Mouse (Mus musculus): ENCODE results near the gene Stx2.

Stx2 gene

DNA sequence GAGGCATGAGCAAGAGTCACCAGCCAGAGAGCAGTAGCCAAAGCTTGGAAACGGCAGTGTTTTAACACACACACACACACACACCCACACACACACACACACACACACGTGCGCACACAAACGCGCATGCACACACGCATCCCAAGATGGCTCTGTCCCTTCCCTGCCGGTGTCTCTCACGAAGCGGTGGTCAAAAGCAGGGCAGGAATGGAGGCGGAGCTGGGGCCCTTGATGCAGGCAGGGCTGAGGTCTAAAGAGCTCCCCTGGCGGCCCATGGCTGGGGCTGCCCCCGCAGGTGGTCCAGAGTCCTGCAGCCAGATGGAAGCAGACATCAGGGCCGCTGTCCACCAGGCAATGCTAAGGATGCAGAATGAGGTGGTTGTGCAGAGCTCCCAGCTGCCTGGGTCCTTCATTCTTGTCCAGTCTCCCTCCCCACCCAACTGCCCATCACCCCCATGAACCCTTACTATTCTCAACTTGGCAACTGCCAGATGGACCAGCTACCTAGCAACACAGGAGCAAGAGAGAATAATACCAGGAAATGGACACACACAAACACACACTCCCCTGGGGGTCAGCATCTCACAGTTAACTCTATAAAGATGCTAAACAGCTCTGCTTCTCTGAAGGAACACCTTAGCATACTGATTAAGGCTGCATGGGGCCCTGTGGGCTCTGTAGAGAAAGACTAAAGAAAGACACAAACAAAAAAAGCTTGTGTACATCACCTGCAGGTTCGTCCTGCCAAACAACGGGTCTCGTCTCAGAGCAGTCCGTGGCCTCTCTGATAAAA, 54.9 kb downstream of the Stx2 start, which contains the start of gene Rimbp2:
Rimbp2 (minus strand) TSS at position 209 of the 793 bp plus-strand sequence.
- DNase-seq (ENCODE audit: extremely low read depth, low read depth, low spot score), result no peak

DNA sequence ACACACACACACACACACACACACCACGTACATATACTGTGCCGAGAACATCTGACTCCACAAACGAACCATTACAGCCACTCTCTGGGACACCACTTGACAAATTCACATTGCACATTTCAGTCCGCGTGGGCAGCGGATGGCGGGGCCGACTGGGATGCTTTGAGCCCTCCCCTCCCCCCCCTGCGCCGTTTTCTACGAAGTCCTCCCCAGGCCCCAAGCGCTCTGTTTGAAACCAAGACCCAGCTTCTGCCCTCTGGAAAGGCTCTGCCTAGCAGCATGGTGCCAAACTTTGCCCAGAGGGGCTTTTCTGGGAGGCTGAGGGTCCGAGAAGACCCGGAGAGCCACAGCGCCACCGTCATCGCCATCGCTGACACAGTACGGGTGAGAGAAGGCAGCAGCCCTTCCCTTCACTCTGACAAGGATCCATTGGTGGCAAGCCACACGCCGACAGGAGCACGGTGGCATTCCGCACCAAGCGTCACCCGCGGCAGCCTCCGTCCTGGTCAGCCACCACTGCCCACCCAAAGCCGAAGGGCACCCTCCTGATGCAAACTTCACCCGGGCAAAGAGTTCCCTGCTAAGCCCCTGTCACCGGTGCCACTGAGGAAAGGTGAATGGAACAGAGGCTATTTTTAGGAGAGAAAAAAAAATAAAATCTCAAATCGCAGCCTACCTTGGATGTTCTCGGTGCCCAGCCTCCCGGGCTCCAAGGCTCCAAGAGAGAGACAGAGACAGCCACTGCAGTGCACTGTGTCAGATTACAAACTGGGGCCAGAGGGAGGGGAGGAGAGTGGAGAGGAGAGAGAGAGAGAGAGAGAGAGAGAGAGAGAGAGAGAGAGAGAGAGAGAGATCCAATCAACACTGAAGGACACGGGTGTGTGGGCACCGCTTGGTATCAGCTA, 55.8 kb downstream of the Stx2 start:
- DNase-seq (ENCODE audit: extremely low read depth, low read depth, low spot score), result no peak

DNA sequence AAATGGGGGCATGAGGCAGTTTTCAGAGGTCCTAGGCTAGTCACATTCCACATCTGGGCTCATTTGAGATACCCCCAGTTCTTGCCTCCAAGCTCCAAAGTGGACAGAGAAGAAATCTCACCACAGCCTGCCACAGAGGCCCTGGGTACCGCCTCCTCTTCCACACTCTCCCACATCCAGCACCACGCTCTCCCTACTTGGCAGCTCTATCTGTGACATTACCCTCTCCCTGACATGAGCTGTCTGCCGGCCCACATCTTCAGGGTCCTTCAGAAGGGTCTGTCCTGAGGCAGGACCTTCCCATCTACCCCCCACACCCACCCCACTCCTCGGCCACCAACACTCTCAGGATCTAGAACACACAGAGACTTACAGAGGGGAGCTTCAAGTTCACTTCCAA, 56.9 kb downstream of the Stx2 start:
- no peak for DNase-seq (ENCODE audit: extremely low read depth, low read depth, low spot score)

DNA sequence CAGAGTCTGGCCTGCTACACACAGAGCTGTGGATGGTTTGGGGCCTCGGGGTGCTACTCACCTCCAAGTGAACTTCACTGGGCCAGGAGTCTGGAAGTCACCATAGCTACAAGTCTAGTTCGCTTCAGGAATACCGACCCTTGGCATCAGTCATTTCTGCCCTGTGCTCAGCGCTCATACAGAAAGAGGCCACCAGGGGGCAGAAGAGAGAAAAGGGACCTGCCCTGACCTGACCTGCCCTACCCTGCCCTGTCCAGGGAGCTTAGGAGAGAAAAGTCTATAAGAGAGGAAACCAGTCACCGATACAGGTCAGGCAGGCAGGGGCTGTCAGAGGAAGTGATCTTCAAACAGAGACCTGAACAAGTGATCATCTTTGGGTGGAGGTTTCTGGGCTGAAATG, 61.3 kb downstream of the Stx2 start:
- DNase-seq (ENCODE audit: extremely low read depth, low read depth, low spot score), result no peak

DNA sequence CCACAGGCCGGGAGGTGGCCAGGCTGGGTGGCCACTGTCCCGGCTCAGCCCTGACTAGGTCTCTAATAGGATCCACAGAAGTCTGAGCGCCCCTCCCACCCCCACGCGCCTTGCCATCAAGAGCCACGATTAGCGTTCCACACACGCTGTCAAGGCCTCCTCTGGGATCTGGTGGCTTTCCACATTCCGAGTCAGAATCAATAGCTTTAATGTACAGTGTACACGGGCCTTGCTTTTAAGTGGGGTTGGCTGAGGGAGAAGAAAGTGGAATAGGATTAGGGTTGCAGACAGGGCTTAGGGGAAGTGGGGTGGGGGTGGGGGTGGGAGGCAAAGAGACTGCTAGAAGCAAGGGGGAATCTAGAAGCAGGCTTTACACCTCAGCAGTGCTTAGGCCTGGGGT, 67.9 kb downstream of the Stx2 start:
- no peak for DNase-seq (ENCODE audit: extremely low read depth, low read depth, low spot score)

DNA sequence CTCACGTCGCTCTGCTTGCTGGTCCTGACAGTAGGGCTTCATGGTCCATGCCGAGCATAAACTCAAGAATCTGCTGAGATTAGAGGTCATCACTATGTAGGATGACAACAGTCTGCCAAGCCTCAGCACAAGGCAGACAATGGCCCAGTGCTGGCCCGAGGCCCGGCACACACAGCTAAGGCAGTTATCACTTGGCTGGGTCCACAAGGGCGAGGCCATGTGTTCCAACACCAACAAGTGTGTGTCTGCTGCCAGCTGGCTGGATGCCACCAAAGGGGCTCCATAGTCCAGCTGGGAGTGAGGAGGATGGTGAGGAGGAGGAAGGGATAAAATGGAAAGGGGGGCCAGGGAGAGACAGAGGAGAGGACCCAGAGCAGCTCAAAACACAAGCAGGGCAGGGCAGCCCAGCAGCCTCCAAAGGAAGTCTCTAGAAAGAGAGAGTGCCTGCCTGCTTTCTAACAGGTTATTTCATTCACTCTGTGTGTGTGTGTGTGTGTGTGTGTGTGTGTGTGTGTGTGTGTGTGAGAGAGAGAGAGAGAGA, 72.9 kb downstream of the Stx2 start:
- no peak for DNase-seq (ENCODE audit: extremely low read depth, low read depth, low spot score)
